Mouse (Mus musculus): ENCODE measurements around the gene Cryl1. TPM values are rescaled to one million over a fixed set of nuclear protein-coding genes. Genes with fewer than 3 reads are reported as not detected.

The Cryl1 gene
- polyA plus RNA-seq, 1 experiment from 2014 or later = 8.8 TPM

DNA sequence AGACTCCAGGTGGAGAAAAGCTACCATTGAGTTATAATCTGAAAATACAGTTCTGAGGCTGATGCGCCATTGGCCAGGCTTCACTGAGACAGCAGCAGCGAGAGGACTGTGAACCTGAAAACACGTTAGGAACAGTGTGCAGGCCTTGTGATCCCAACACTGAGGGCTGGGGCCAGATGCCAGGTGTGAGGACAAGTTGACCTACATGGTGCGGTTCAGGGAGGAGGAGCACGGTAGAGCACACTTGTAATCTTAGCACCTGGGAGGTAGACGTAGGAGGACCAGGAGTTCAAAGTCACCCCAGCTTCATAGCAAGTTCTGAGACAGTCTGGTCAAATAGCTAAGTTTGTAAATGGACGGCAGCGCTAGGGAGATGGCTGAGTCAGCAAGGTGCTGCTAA is 139.0 kb downstream of the Cryl1 start:
- Histone ChIP-seq H3K27me3 (ENCODE audit: control insufficient read depth, insufficient read depth, low read length) (no peaks in the 10 kb centered on the region), H3K27ac (ENCODE audit: low read depth, low read length) (no peak overlapping the region), H3K4me3 (ENCODE audit: low read depth, low read length) (no peak overlapping the region), H3K36me3 (ENCODE audit: control insufficient read depth, insufficient read depth, low read length) (no peaks in the 10 kb centered on the region), H3K9ac (ENCODE audit: low read depth, low read length) (no peak overlapping the region), H3K4me2 (replicated peaks; ENCODE audit: low read depth, low read length) (no peak overlapping the region), H3K9me3 (ENCODE audit: control insufficient read depth, low read length) (no peaks in the 10 kb centered on the region), H3K4me1 (replicated peaks; ENCODE audit: control insufficient read depth, insufficient read depth, low read length) (no peaks in the 10 kb centered on the region)
- ATAC-seq (ENCODE audit: low FRiP score) = no peak
- DNase-seq (ENCODE audit: low spot score) = no peak
- WGBS = 94% methylated on average over 8 of the region's 8 CpGs

DNA sequence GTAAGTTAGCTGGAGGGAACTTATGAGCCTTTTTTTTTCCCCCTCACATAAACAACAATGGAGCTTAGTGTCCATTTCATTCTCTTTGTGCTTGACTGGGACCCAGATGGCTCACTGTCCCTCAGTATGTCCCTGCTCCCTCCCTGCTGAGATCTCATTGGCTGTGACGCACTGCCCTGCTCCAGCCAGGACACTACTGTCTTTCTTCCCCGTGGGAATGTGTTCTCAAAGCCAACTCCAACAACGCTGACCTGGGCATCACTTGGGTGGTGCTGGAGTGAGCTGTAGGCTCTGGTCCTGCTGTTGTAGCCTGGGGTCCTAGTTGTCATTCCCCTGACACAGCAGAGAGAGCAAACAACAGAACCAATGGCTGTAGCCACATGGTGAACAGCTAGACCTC is 149.7 kb downstream of the Cryl1 start:
- Histone ChIP-seq H3K27ac (ENCODE audit: low read depth, low read length) (no peak overlapping the region), H3K36me3 (ENCODE audit: control insufficient read depth, insufficient read depth, low read length) (no peaks in the 10 kb centered on the region), H3K4me2 (replicated peaks; ENCODE audit: low read depth, low read length) (no peak overlapping the region), H3K27me3 (ENCODE audit: control insufficient read depth, insufficient read depth, low read length) (no peaks in the 10 kb centered on the region), H3K4me1 (replicated peaks; ENCODE audit: control insufficient read depth, insufficient read depth, low read length) (no peaks in the 10 kb centered on the region), H3K4me3 (ENCODE audit: low read depth, low read length) (no peak overlapping the region), H3K9me3 (ENCODE audit: control insufficient read depth, low read length) (no peaks in the 10 kb centered on the region), H3K9ac (ENCODE audit: low read depth, low read length) (no peak overlapping the region)
- ATAC-seq (ENCODE audit: low FRiP score) (no peak), DNase-seq (ENCODE audit: low spot score) (no peak)
- 60% methylated on average over 3 of the region's 3 CpGs for WGBS

- H3K27me3 ChIP-seq (ENCODE audit: control insufficient read depth, insufficient read depth, low read length) = no peaks in the 10 kb centered on the region
- 83% methylated on average over 6 of the region's 6 CpGs for WGBS
These were observed 151.8 kb downstream of the Cryl1 start for GRCm38 (mm10) chr14:57246575-57246974.

DNA sequence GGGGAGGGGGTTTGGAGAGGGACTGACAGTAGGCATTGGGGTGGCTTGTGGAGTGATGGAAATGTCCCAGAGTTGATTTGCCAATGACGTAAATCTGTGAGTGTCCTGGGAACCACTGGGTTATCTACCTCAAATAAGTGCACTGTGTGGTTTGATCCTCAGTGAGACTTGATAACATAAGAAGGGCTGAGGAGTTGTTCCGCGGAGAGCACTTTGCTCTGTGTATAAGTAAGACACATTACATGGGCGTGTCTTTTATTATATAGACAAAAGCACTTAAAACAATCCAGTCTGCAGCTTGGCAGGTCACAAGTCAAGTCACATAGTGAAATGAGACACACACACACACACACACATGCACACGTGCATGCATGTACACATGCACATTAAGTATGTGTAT is 155.4 kb downstream of the Cryl1 start:
- Histone ChIP-seq H3K4me2 (replicated peaks; ENCODE audit: low read depth, low read length) (no peak overlapping the region), H3K4me1 (replicated peaks; ENCODE audit: control insufficient read depth, insufficient read depth, low read length) (no peaks in the 10 kb centered on the region), H3K27me3 (ENCODE audit: control insufficient read depth, insufficient read depth, low read length) (no peaks in the 10 kb centered on the region), H3K36me3 (ENCODE audit: control insufficient read depth, insufficient read depth, low read length) (no peaks in the 10 kb centered on the region), H3K27ac (ENCODE audit: low read depth, low read length) (no peak overlapping the region), H3K4me3 (ENCODE audit: low read depth, low read length) (no peak overlapping the region), H3K9ac (ENCODE audit: low read depth, low read length) (no peak overlapping the region), H3K9me3 (ENCODE audit: control insufficient read depth, low read length) (no peaks in the 10 kb centered on the region)
- ATAC-seq (ENCODE audit: low FRiP score) (no peak), DNase-seq (ENCODE audit: low spot score) (no peak)
- 92% methylated on average over 5 of the region's 5 CpGs for WGBS

More at GRCm38 (mm10) chr14:57246575-57246974, 151.8 kb downstream of the Cryl1 start:
- ATAC-seq (ENCODE audit: low FRiP score) (no peak), DNase-seq (ENCODE audit: low spot score) (no peak)
- Histone ChIP-seq H3K9me3 (ENCODE audit: control insufficient read depth, low read length) (no peaks in the 10 kb centered on the region), H3K4me1 (replicated peaks; ENCODE audit: control insufficient read depth, insufficient read depth, low read length) (no peaks in the 10 kb centered on the region), H3K4me3 (ENCODE audit: low read depth, low read length) (no peak overlapping the region), H3K9ac (ENCODE audit: low read depth, low read length) (no peak overlapping the region), H3K27ac (ENCODE audit: low read depth, low read length) (no peak overlapping the region), H3K4me2 (replicated peaks; ENCODE audit: low read depth, low read length) (no peak overlapping the region), H3K36me3 (ENCODE audit: control insufficient read depth, insufficient read depth, low read length) (no peaks in the 10 kb centered on the region)

DNA sequence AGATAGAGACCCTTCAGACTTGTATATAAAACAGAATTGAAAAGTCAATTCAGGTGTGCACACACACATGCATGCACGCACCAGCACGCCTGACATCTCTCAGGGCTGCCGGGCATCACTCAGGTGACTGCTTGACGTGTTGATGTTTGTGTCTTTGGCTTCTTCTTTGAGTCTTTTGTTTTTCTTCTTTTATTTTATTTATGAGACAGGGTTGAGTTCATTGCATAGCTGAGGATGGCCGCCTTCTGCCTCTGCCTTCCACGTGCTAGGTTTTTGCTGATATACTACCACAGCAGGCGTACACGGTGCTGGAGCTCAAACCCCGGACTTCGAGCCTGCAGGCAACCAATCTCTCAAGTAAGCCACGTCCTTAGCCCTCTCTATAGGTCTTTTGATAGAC is 163.1 kb downstream of the Cryl1 start:
- H3K27me3 ChIP-seq (ENCODE audit: control insufficient read depth, insufficient read depth, low read length) = no peaks in the 10 kb centered on the region
- ATAC-seq (ENCODE audit: low FRiP score) (no peak), DNase-seq (ENCODE audit: low spot score) (no peak)
- H3K9ac ChIP-seq (ENCODE audit: low read depth, low read length) = no peak overlapping the region
- H3K27ac ChIP-seq (ENCODE audit: low read depth, low read length) = no peak overlapping the region
- H3K4me2 ChIP-seq (replicated peaks; ENCODE audit: low read depth, low read length) = no peak overlapping the region
- H3K36me3 ChIP-seq (ENCODE audit: control insufficient read depth, insufficient read depth, low read length) = no peaks in the 10 kb centered on the region
- H3K9me3 ChIP-seq (ENCODE audit: control insufficient read depth, low read length) = no peaks in the 10 kb centered on the region
- 82% methylated on average over 11 of the region's 11 CpGs for WGBS
- H3K4me1 ChIP-seq (replicated peaks; ENCODE audit: control insufficient read depth, insufficient read depth, low read length) = no peaks in the 10 kb centered on the region
- no peak overlapping the region for H3K4me3 ChIP-seq (ENCODE audit: low read depth, low read length)

DNA sequence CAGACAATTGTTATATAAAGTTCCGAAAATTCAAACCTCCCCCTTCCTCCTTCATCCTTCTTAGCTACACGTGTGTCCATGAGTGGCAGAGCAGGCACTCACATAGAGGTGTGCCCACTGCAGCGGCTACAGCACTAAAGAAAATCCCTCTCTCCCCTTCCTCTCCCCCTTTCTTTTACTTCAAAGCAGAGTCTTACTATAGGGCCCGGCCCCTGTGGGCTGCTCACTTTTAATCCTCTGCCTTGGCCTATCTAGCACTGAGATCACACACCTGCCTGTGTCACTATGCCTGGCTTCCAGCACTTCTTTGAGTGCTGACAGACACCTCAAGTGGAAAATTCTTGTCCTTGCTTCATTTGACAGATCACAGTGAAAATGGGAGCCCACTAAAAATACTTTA is 163.6 kb downstream of the Cryl1 start:
- no peaks in the 10 kb centered on the region for H3K4me1 ChIP-seq (replicated peaks; ENCODE audit: control insufficient read depth, insufficient read depth, low read length)
- DNase-seq (ENCODE audit: low spot score) = no peak
- H3K4me2 ChIP-seq (replicated peaks; ENCODE audit: low read depth, low read length) = no peak overlapping the region
- no peaks in the 10 kb centered on the region for H3K9me3 ChIP-seq (ENCODE audit: control insufficient read depth, low read length)
- H3K27me3 ChIP-seq (ENCODE audit: control insufficient read depth, insufficient read depth, low read length) = no peaks in the 10 kb centered on the region
- no peak overlapping the region for H3K27ac ChIP-seq (ENCODE audit: low read depth, low read length)
- H3K9ac ChIP-seq (ENCODE audit: low read depth, low read length) = no peak overlapping the region
- 11% methylated on average over 4 of the region's 4 CpGs for WGBS
- no peak overlapping the region for H3K4me3 ChIP-seq (ENCODE audit: low read depth, low read length)
- H3K36me3 ChIP-seq (ENCODE audit: control insufficient read depth, insufficient read depth, low read length) = no peaks in the 10 kb centered on the region
- ATAC-seq (ENCODE audit: low FRiP score) = no peak

GRCm38 (mm10) chr14:57230264-57231015 is 167.9 kb downstream of the Cryl1 start:
- H3K4me2 ChIP-seq (replicated peaks; ENCODE audit: low read depth, low read length) = no peak overlapping the region
- H3K4me1 ChIP-seq (replicated peaks; ENCODE audit: control insufficient read depth, insufficient read depth, low read length) = no peaks in the 10 kb centered on the region
- no peaks in the 10 kb centered on the region for H3K9me3 ChIP-seq (ENCODE audit: control insufficient read depth, low read length)
- H3K27ac ChIP-seq (ENCODE audit: low read depth, low read length) = no peak overlapping the region
- H3K4me3 ChIP-seq (ENCODE audit: low read depth, low read length) = no peak overlapping the region
- no peak overlapping the region for H3K9ac ChIP-seq (ENCODE audit: low read depth, low read length)
- WGBS = 81% methylated on average over 6 of the region's 6 CpGs
- no peak for ATAC-seq (ENCODE audit: low FRiP score)
- no peaks in the 10 kb centered on the region for H3K27me3 ChIP-seq (ENCODE audit: control insufficient read depth, insufficient read depth, low read length)
- no peaks in the 10 kb centered on the region for H3K36me3 ChIP-seq (ENCODE audit: control insufficient read depth, insufficient read depth, low read length)
- DNase-seq (ENCODE audit: low spot score) = no peak

Other genes starting within 250 kb of the Cryl1 start
- 20.7 and 21.4 TPM in 2 replicates for gene Ift88, start 25.5 kb upstream of the Cryl1 start, polyA plus RNA-seq (2014; fragmentation: Nextera tagmentation; extraction: Ambion mirVana)
- gene Il17d, start 126.2 kb upstream of the Cryl1 start, polyA plus RNA-seq (2014; fragmentation: Nextera tagmentation; extraction: Ambion mirVana) = 0.57 and 1.5 TPM in 2 replicates
- gene Eef1akmt1, start 173.1 kb upstream of the Cryl1 start, polyA plus RNA-seq (2014; fragmentation: Nextera tagmentation; extraction: Ambion mirVana) = 88.9 and 90.1 TPM in 2 replicates